Comparison of ENCODE assay signal across 9 mouse cellular contexts in the genomic region with DNA sequence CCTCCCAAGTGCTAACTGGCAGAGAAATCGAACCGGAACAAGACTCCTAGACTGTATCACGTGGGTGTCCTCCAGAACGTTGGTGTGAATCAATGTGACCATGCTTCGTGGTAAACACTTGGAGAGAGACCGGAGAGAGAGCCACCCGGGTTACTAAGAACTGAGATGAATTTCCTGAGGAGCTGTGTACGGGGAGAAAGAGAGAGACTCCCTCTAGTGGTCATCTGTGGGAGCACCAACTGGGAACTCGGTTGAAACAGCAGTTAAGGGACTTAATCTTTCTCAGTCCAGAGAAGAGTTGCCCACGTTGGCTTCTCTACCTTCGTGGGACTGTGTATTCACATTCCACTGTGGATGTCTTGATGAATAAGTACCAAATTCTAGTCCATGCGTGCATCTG. TPM values are rescaled to one million over a fixed set of nuclear protein-coding genes. Genes with fewer than 3 reads are reported as not detected.
DNase-seq lines count a peak whose midpoint lies in the region; ATAC-seq and TF ChIP-seq lines count a peak whose summit lies in the region.
"Had no signal": no experiment of that assay in that cellular context is flagged by ENCODE, and none has a peak within 500 bp of the region (broad histone marks: within the 10 kb centered on the region; RNA-seq: fewer than 3 reads in every experiment).

No protein-coding gene starts in this region.

- ATAC-seq in embryonic facial prominence, embryonic 14.5 days (ENCODE audit: low read depth), result no peak
- ATAC-seq in megakaryocyte progenitor cell, adult 5-6 weeks (replicated peaks; ENCODE audit: poor library complexity), result peak; percentile 81

- peak; percentile 91 for TF ChIP-seq CTCF in layer of hippocampus, adult 2 months (conservative IDR thresholded peaks at IDR 0.05)

- H3K27me3 ChIP-seq in embryonic facial prominence, embryonic 14.5 days (replicated peaks; ENCODE audit: control insufficient read depth, insufficient read depth, low read length), result no peaks in the 10 kb centered on the region
- H3K27me3 ChIP-seq: liver, embryonic 15.5 days had no signal

- intact Hi-C loops in gastrocnemius, postnatal 36 days (cut with DNase I), result no loop called here

- H3K36me3 ChIP-seq in embryonic facial prominence, embryonic 14.5 days (ENCODE audit: control insufficient read depth, insufficient read depth, low read length), result no peaks in the 10 kb centered on the region
- H3K36me3 ChIP-seq: liver, embryonic 15.5 days had no signal

- 53% methylated on average over 12 of the region's 12 CpGs for WGBS in embryonic facial prominence, embryonic 14.5 days

- no peak overlapping the region for H3K27ac ChIP-seq in embryonic facial prominence, embryonic 14.5 days (replicated peaks; ENCODE audit: low read depth, low read length)
- no peak overlapping the region for H3K27ac ChIP-seq in layer of hippocampus, adult 2 months
- H3K27ac ChIP-seq: liver, embryonic 15.5 days had no signal

- no peak overlapping the region for H3K9ac ChIP-seq in embryonic facial prominence, embryonic 14.5 days (ENCODE audit: low read depth, low read length)
- H3K9ac ChIP-seq: liver, embryonic 15.5 days had no signal

- no peak overlapping the region for H3K4me2 ChIP-seq in embryonic facial prominence, embryonic 14.5 days (ENCODE audit: low read depth, low read length)
- H3K4me2 ChIP-seq: liver, embryonic 15.5 days had no signal

- H3K9me3 ChIP-seq in embryonic facial prominence, embryonic 14.5 days (ENCODE audit: control insufficient read depth, low read length), result peaks cover 7% of the 10 kb centered on the region; the same call in 1 of the 2 replicates
- H3K9me3 ChIP-seq: liver, embryonic 15.5 days had no signal

- H3K4me1 ChIP-seq in embryonic facial prominence, embryonic 14.5 days (ENCODE audit: control insufficient read depth, insufficient read depth, low read length), result no peaks in the 10 kb centered on the region
- H3K4me1 ChIP-seq: liver, embryonic 15.5 days had no signal

- H3K4me3 ChIP-seq in embryonic facial prominence, embryonic 14.5 days (ENCODE audit: low read depth, low read length), result no peak overlapping the region
- H3K4me3 ChIP-seq in layer of hippocampus, adult 2 months, result no peak overlapping the region
- H3K4me3 ChIP-seq: liver, embryonic 15.5 days had no signal

- DNase-seq in gastrocnemius, postnatal 10 days, result peak; percentile 45
- DNase-seq in gastrocnemius, postnatal 36 days, result no peak
- peak; percentile 57 for DNase-seq in CD4-positive helper T cell, adult 2 months (ENCODE audit: low read depth, low spot score)
- peak; percentile 62 for DNase-seq in adrenal gland, postnatal 25 days
- peak; percentile 12 for DNase-seq in embryonic facial prominence, embryonic 14.5 days (ENCODE audit: low spot score)
- peak; percentile 42 to 65 for DNase-seq in layer of hippocampus, adult 2 months (ENCODE audit: low spot score in 2 of 2)
- peak; percentile 78 for DNase-seq in testis, postnatal 10 days (ENCODE audit: low spot score)

RNA-seq across cellular contexts. Expression of a gene that starts 53.3 kb away (rescaled TPM):
- total RNA-seq in gastrocnemius, postnatal 10 days (2021), result 10 to 100 TPM; 42.5 to 52.7 TPM
- 10 to 100 TPM; 32.2 to 37.6 TPM for total RNA-seq in gastrocnemius, postnatal 36 days (2021)
- 69.7 and 77.1 TPM in 2 replicates for total RNA-seq in adrenal gland, postnatal 25 days (2021)
- polyA plus RNA-seq in embryonic facial prominence, embryonic 14.5 days (2014; fragmentation: Nextera tagmentation; extraction: Ambion mirVana), result 103 and 118 TPM in 2 replicates
- total RNA-seq in layer of hippocampus, adult 2 months (2021), result 10 to 100 TPM; 75.5 to 77.0 TPM
- 52.5 and 71.3 TPM in 2 replicates for total RNA-seq in megakaryocyte progenitor cell, adult 5-6 weeks (2015)
- total RNA-seq in megakaryocyte progenitor cell, adult 5-6 weeks (2017), result 57.8 and 83.8 TPM in 2 replicates

Comparison
In these comparisons a context has a peak if more than half of its experiments do, and no peak if none do; other contexts are left out.
1. DNase-seq: peak in gastrocnemius, postnatal 10 days (single experiment), CD4-positive helper T cell, adult 2 months (single experiment), adrenal gland, postnatal 25 days (single experiment), embryonic facial prominence, embryonic 14.5 days (single experiment), layer of hippocampus, adult 2 months (2 of 2) and testis, postnatal 10 days (single experiment); none in gastrocnemius, postnatal 36 days (0 of 2).